Mouse (Mus musculus) embryonic fibroblast, embryonic 13.5 days (primary cell): ENCODE measurements around the gene Kif13a.

Experiments used
- CTCF ChIP-seq: IDR thresholded peaks from 2 replicates; pipeline ENCODE4 v1.5.1; 2011; ENCODE audit warnings: mild to moderate bottlenecking, control low read depth, low read length, moderate library complexity, borderline replicate concordance; ENCODE audit not compliant: insufficient read depth
- POLR2A ChIP-seq: IDR thresholded peaks from 2 replicates; pipeline ENCODE4 v1.6.1; 2011; ENCODE audit warnings: low read depth, mild to moderate bottlenecking, control low read depth, low read length, moderate library complexity

DNA sequence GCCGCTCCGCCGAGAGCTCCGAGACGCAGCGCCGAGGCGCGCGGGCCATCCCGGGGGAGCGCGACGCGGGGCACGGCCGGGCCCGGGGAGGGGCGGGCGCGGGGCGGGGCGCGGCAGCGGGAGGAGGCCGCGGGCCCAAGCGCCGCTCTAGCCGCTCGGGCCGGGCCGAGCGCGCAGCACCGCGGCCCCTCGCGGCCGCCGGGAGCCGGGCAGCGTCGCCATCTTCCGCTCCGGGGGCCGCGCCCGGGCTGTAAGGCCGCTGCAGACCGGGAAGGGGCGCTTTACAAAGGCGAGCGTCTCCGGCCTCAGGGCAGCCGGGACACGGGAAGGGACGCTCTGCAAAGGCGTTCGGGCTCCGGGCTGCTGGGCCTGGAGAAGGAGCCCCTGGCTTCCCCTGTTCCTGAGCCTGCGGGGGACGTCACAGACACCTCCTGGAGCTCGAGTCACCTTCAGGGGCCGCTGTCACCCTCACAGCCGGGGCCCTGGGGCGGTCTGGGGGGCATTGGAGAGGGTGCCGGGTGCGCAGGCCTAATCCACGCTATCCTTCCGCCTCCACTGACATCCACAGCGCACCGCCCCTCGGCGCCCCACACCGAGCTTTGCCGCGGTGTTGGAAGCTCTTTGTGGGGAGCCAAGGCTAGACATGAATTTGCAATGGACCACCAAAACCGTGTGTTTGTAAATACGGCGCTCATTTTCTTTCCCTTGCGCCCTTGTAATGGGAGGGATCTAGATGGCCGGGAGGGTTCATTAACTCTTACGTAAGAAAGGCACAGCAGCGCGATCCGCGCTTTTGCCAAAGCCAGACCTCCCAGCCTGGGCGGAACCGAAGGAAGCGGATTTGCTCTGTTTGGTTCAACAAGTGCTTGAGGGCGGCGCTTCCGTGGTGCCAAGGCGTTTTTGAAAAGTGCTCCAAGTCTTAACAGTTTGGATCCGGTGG lies at the start of gene Kif13a:
- TF ChIP-seq CTCF = no peak
- TF ChIP-seq POLR2A = peak; percentile 79
